Mouse (Mus musculus): ENCODE measurements around the gene Spcs3.

Spcs3 gene

DNA sequence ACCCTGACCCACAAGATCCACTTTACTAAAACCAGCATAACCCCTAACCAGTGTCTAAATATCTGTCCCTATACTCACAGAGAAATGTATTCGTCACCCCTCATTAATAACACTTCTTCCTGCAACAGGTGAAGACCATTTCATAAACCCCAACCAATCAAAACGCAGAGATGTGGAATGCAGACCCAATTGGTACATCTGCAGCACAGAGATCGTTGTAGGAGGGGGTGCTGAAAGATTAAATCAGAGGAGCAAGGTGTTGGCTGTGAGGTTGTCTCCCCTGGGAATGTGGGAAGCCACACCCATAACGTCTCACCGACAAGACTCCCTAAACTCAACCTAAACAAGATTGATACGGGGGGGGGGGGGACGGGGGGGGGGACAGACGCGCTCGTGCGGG is 21.0 kb downstream of the Spcs3 start:
- peak; percentile 48 to 63 for DNase-seq (ENCODE audit: low spot score in 2 of 2)

- DNase-seq (ENCODE audit: low spot score in 2 of 2), result no peak
Observed at GRCm38 (mm10) chr8:54508096-54508456, 21.7 kb downstream of the Spcs3 start.

- DNase-seq (ENCODE audit: low spot score in 2 of 2), result peak; percentile 92
Observed at GRCm38 (mm10) chr8:54507428-54508095, 22.2 kb downstream of the Spcs3 start.

- no peak for DNase-seq (ENCODE audit: low spot score in 2 of 2)
Observed at GRCm38 (mm10) chr8:54505060-54505459, 24.7 kb downstream of the Spcs3 start.

- DNase-seq (ENCODE audit: low spot score in 2 of 2), result no peak
Observed at GRCm38 (mm10) chr8:54503104-54503503, 26.7 kb downstream of the Spcs3 start.

DNA sequence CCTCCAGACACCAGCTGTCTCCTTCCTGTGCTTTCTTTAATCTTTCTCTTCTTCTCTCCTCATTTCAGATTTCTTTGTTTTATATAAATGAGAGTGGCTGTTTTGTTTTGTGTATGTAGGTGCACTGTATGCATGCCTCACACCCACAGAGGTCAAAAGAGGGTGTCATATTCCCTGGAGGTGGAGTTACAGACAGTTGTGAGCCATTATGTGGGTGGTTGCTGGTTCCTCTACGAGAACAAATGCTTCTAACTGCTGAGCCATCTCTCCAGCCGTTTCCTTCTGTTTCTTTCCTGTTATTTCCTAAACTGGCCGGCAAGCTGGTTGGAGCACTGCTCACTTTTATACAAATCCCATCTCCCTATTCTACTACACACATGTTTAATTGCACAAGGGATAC is 35.9 kb downstream of the Spcs3 start:
- DNase-seq (ENCODE audit: low spot score in 2 of 2), result no peak

DNA sequence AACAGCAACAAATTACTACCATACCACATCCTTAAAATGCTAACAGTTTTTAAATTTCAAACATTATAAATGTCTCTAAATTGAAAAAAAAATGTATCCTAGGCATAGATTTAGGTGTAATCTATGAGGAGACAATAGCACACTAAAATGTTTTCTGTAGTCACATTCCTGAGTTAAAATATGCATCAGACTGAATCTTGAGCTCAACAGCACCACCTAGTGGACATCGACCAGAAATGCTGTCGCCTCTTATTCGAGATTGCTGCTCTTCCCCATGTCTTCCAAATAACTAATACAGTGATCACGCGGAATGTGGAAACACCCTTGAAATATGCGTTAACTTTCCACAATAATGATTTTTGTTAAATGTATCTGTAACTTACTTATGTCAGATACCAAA is 36.7 kb downstream of the Spcs3 start:
- peak; percentile 59 to 77 for DNase-seq (ENCODE audit: low spot score in 2 of 2)

DNA sequence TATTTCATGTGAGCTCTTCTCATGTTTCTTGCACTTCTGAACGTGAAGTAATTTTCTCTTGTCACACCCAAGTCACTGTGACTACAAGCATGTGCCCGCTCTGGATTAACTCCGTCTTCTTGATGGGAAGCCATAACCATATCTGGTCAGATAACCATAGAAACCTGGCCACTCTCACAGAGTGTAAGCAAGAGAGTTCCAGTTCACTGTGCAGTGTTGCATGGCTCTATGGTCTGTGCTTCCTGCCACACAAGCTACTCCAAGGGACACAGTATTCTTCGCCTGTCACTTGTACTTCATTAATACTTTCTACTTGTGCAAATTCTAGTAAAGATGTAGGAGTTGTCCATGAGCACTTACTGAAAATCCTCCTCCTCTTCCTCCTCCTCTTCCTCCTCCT is 37.9 kb downstream of the Spcs3 start:
- no peak for DNase-seq (ENCODE audit: low spot score in 2 of 2)

GRCm38 (mm10) chr8:54491057-54491690 is 38.6 kb downstream of the Spcs3 start:
- peak in 1 of 2 experiments; percentile 70 for DNase-seq (ENCODE audit: low spot score in 2 of 2)

GRCm38 (mm10) chr8:54488437-54488836 is 41.4 kb downstream of the Spcs3 start:
- DNase-seq (ENCODE audit: low spot score in 2 of 2), result no peak

DNA sequence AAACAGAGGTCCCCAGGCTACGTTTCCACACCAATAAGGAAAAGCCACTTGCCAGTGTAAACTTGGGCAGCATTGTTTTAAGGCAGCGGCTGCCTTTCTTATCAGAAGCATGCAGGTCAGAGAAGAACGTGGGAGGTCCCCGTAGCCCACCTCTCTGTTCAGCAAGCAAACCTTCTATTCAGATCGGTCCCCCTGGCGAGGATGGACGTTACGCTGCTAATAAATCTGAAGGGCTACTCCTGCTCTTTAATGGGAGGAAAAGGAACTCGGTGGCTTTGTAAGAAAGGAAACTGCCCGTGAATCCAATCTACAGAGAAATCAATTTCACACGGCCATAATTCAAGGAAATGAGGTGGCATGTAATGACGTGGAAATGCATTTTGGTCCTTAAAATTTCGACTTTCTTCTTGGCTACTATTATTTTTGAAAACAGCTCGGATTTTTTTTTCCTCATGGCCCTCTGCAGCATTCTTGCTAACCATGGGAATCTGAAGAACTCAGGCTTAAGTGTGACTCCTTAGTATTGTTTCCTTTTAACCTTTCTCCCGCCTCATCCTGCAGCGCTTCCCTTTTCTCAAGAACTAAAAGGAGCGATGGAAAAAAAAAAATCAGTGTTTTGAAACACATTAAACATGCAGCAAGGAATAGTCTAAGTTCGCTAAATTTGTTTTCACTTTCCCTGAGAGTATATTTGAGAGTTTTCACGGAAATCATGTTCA is 43.1 kb downstream of the Spcs3 start:
- DNase-seq (ENCODE audit: low spot score in 2 of 2), result no peak
